Mouse (Mus musculus): Measurements from ENCODE around the gene Rtn3. TPM values are rescaled to one million over a fixed set of nuclear protein-coding genes. Genes with fewer than 3 reads are reported as not detected.
A peak's percentile ranks its signal among the peaks of the same experiment; 100 is the strongest.

Rtn3 gene
- total and polyA plus RNA-seq, 2 experiments from 2014 or later, result 70.4 to 99.7 TPM

- Histone ChIP-seq H3K9ac (replicated peaks; ENCODE audit: low read depth, low read length) (no peak overlapping the region), H3K4me3 (ENCODE audit: low read depth, low read length) (no peak overlapping the region), H3K9me3 (replicated peaks; ENCODE audit: control insufficient read depth, low read length) (no peaks in the 10 kb centered on the region), H3K4me1 (ENCODE audit: control insufficient read depth, insufficient read depth) (no peaks in the 10 kb centered on the region), H3K36me3 (replicated peaks; ENCODE audit: control insufficient read depth, insufficient read depth, low read length) (peaks cover 4% of the 10 kb centered on the region; the same call in 1 of the 2 replicates), H3K27ac (ENCODE audit: low read depth) (no peak overlapping the region), H3K4me2 (ENCODE audit: low read depth, low read length) (no peak overlapping the region), H3K27me3 (ENCODE audit: control insufficient read depth, insufficient read depth, low read length) (no peaks in the 10 kb centered on the region)
- DNase-seq (ENCODE audit: low spot score) (no peak), ATAC-seq (ENCODE audit: insufficient read depth, low read depth) (no peak)
- TF ChIP-seq EP300 (IDR thresholded peaks at IDR 0.05; ENCODE audit: low read depth) (no peak), CTCF (IDR thresholded peaks at IDR 0.05; ENCODE audit: low read depth) (no peak)
- WGBS, result 75% methylated on average over 2 of the region's 2 CpGs
Measured at GRCm38 (mm10) chr19:7445105-7445504, 38.0 kb downstream of the Rtn3 start.

- Histone ChIP-seq H3K9ac (replicated peaks; ENCODE audit: low read depth, low read length) (no peak overlapping the region), H3K4me2 (ENCODE audit: low read depth, low read length) (no peak overlapping the region), H3K9me3 (replicated peaks; ENCODE audit: control insufficient read depth, low read length) (no peaks in the 10 kb centered on the region), H3K4me1 (ENCODE audit: control insufficient read depth, insufficient read depth) (no peaks in the 10 kb centered on the region), H3K27me3 (ENCODE audit: control insufficient read depth, insufficient read depth, low read length) (no peaks in the 10 kb centered on the region), H3K36me3 (replicated peaks; ENCODE audit: control insufficient read depth, insufficient read depth, low read length) (no peaks in the 10 kb centered on the region; the same call in 1 of the 2 replicates), H3K4me3 (ENCODE audit: low read depth, low read length) (no peak overlapping the region), H3K27ac (ENCODE audit: low read depth) (no peak overlapping the region)
- peak; percentile 55 for TF ChIP-seq CTCF (IDR thresholded peaks at IDR 0.05; ENCODE audit: low read depth)
- no peak for TF ChIP-seq EP300 (IDR thresholded peaks at IDR 0.05; ENCODE audit: low read depth)
- WGBS, result 51% methylated on average over 14 of the region's 14 CpGs
- no peak for ATAC-seq (ENCODE audit: insufficient read depth, low read depth)
- peak; percentile 44 for DNase-seq (ENCODE audit: low spot score)
Measured at GRCm38 (mm10) chr19:7441493-7441892, 41.6 kb downstream of the Rtn3 start.

GRCm38 (mm10) chr19:7438295-7438694, 44.8 kb downstream of the Rtn3 start:
- Histone ChIP-seq H3K4me3 (ENCODE audit: low read depth, low read length) (no peak overlapping the region), H3K27me3 (ENCODE audit: control insufficient read depth, insufficient read depth, low read length) (no peaks in the 10 kb centered on the region), H3K9ac (replicated peaks; ENCODE audit: low read depth, low read length) (no peak overlapping the region), H3K27ac (ENCODE audit: low read depth) (no peak overlapping the region), H3K36me3 (replicated peaks; ENCODE audit: control insufficient read depth, insufficient read depth, low read length) (peaks cover 18% of the 10 kb centered on the region), H3K4me2 (ENCODE audit: low read depth, low read length) (no peak overlapping the region), H3K9me3 (replicated peaks; ENCODE audit: control insufficient read depth, low read length) (no peaks in the 10 kb centered on the region), H3K4me1 (ENCODE audit: control insufficient read depth, insufficient read depth) (no peaks in the 10 kb centered on the region)
- DNase-seq (ENCODE audit: low spot score) (no peak), ATAC-seq (ENCODE audit: insufficient read depth, low read depth) (no peak)
- TF ChIP-seq CTCF (IDR thresholded peaks at IDR 0.05; ENCODE audit: low read depth) (no peak), EP300 (IDR thresholded peaks at IDR 0.05; ENCODE audit: low read depth) (no peak)

- H3K36me3 ChIP-seq (replicated peaks; ENCODE audit: control insufficient read depth, insufficient read depth, low read length), result peaks cover 38% of the 10 kb centered on the region
- peak overlapping the region; percentile 10; the same call in 1 of the 2 replicates for H3K27ac ChIP-seq (ENCODE audit: low read depth)
- H3K27me3 ChIP-seq (ENCODE audit: control insufficient read depth, insufficient read depth, low read length), result no peaks in the 10 kb centered on the region
- no peak overlapping the region for H3K4me3 ChIP-seq (ENCODE audit: low read depth, low read length)
- no peak overlapping the region for H3K4me2 ChIP-seq (ENCODE audit: low read depth, low read length)
- DNase-seq (ENCODE audit: low spot score) (peak; percentile 77), ATAC-seq (ENCODE audit: insufficient read depth, low read depth) (peak; percentile 76)
- TF ChIP-seq CTCF (IDR thresholded peaks at IDR 0.05; ENCODE audit: low read depth) (peak; percentile 85), EP300 (IDR thresholded peaks at IDR 0.05; ENCODE audit: low read depth) (no peak)
- WGBS, result 67% methylated on average over 5 of the region's 5 CpGs
- H3K9ac ChIP-seq (replicated peaks; ENCODE audit: low read depth, low read length), result no peak overlapping the region
- H3K4me1 ChIP-seq (ENCODE audit: control insufficient read depth, insufficient read depth), result no peaks in the 10 kb centered on the region
- no peaks in the 10 kb centered on the region for H3K9me3 ChIP-seq (replicated peaks; ENCODE audit: control insufficient read depth, low read length)
Measured at GRCm38 (mm10) chr19:7436061-7436970, 46.8 kb downstream of the Rtn3 start.

GRCm38 (mm10) chr19:7434887-7435286, 48.2 kb downstream of the Rtn3 start:
- 60% methylated on average over 2 of the region's 2 CpGs for WGBS
- H3K27me3 ChIP-seq (ENCODE audit: control insufficient read depth, insufficient read depth, low read length), result no peaks in the 10 kb centered on the region
- H3K4me1 ChIP-seq (ENCODE audit: control insufficient read depth, insufficient read depth), result no peaks in the 10 kb centered on the region
- no peak overlapping the region for H3K9ac ChIP-seq (replicated peaks; ENCODE audit: low read depth, low read length)
- no peak for TF ChIP-seq CTCF (IDR thresholded peaks at IDR 0.05; ENCODE audit: low read depth)
- DNase-seq (ENCODE audit: low spot score), result no peak
- H3K4me2 ChIP-seq (ENCODE audit: low read depth, low read length), result no peak overlapping the region
- H3K36me3 ChIP-seq (replicated peaks; ENCODE audit: control insufficient read depth, insufficient read depth, low read length), result peaks cover 51% of the 10 kb centered on the region
- no peak overlapping the region for H3K4me3 ChIP-seq (ENCODE audit: low read depth, low read length)
- no peaks in the 10 kb centered on the region for H3K9me3 ChIP-seq (replicated peaks; ENCODE audit: control insufficient read depth, low read length)
- no peak overlapping the region for H3K27ac ChIP-seq (ENCODE audit: low read depth)
- ATAC-seq (ENCODE audit: insufficient read depth, low read depth), result no peak
